Mouse (Mus musculus) WW6 (cell line): ENCODE measurements around the gene Ctcfl.
A peak's percentile ranks its signal among the peaks of the same experiment; 100 is the strongest.

Source experiments
- DNase-seq: peaks from one replicate; pipeline ENCODE4 v3.0.0-alpha.2; 2013; ENCODE audit warnings: low read depth, low spot score

The Ctcfl gene

DNA sequence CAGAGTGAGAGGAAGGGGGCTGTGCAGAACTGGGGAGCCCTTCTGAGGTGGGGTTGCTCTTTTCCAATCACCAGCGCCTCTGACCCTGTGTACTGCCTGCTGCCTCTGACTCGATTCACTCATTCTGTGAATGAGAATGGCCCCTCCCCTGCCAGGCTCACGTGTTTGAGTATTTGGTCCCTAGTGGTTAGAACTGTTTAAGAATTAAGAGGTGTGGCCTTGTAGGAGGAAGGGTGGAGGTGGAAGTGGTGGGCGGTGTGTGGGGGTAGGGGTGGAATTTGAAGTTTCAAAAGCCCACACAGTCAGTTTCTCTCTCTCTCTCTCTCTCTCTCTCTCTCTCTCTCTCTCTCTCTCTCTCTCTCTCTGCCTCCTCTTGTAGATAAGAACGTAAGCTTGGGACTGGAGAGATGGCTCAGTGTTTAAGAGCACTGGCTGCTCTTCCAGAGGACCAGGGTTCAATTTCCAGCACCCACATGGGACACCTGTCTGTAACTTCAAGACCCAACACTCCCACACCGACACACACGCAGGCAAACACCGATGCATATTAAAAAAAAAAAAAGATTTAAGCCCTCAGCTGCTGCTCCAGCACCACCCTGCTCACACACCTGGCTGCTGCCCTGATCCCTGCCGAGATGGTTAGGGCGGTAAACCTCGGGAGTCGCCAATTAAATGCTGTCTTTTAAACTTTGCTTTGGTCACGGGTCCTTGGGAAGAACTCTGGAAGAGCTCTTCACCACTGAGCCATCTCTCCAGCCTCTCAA lies 35.4 kb downstream of the Ctcfl start:
- peak; percentile 65 for DNase-seq

GRCm38 (mm10) chr2:173083106-173083505 lies 36.2 kb downstream of the Ctcfl start:
- no peak for DNase-seq

DNA sequence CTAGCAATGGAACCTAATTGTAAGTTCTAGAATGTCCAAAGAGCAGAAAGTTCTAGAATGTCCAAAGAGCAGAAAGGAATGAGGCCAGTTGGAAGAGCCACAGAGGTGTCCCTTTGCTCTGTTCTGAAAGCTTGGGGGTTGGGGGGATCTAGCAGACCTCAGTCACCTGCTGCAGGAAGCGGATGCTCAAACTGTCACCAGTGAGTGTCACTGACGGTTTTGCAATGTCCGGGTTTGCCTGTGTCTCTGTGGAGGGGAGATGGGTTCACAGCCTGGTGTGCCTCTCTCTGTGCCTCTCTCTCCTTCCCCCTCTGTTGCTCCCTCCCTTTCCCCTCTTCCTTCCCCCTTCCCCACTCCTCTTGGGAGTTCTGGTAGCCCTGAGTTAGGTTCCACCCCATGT lies 36.6 kb downstream of the Ctcfl start:
- no peak for DNase-seq

- DNase-seq: no peak
Observed at GRCm38 (mm10) chr2:173080785-173081241, 38.5 kb downstream of the Ctcfl start.

- no peak for DNase-seq
Observed at GRCm38 (mm10) chr2:173079766-173080549, 39.4 kb downstream of the Ctcfl start.

DNA sequence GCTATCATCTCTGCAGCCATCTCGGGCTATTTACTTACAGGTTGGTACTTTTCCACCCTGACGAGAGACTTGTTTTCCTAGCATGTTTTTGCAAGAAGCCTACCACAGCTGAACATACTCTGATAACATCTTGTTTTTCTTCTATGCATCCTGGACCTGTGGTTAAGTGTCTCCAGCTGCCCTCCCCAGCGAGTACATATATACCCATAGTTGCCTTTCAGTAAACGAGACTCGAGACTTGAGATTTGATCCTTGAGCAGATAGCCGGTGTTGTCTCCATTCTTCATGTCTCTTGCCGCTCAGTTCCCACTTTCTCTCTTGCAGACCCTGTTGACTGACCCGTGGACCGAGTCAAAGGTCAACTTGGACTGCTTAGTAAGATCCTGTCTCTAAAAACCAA lies 42.4 kb downstream of the Ctcfl start:
- DNase-seq: no peak

DNA sequence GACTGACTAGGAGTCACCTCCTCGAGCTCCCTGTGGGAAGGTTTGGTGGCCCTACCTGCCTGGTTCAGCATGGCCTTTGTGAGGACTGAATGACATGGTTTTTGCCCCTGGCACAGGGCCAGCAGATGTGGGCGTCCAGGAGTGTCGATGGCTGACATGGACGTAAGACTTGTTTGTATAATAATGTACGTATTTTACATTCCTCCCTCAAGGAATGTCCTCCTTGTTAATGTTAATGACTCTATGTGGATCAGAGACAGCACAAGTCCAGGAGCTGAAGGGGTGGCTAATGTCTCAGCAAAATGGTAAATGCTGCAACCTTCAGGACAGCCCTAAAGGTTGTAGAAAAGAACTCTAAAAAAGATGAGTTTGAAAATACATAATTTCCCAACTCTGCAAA lies 45.7 kb downstream of the Ctcfl start:
- no peak for DNase-seq

DNA sequence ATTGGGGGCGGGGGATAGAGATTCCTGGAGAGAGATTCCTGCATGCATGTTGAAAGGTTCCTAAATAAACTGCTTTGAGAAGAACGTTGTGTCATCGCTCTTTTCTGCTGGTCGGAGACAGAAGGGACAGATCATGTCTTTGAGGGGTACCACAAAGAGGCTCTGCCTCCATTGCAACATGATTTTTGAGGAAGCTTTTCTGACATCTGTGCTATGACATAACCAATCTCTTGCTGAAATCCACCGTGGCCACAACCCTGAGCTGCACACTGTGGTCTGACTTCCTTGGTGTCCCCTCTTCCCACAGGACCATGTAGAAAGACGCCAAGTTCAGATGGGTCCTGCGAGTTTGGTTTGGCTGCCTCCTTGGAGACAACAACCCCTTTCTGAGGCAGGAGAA lies 46.4 kb downstream of the Ctcfl start:
- no peak for DNase-seq

GRCm38 (mm10) chr2:173064864-173065263 lies 54.5 kb downstream of the Ctcfl start:
- no peak for DNase-seq

- DNase-seq: no peak
Observed at GRCm38 (mm10) chr2:173063219-173063618, 56.1 kb downstream of the Ctcfl start.

- DNase-seq: no peak
Observed at GRCm38 (mm10) chr2:173061443-173062351, 57.6 kb downstream of the Ctcfl start.

DNA sequence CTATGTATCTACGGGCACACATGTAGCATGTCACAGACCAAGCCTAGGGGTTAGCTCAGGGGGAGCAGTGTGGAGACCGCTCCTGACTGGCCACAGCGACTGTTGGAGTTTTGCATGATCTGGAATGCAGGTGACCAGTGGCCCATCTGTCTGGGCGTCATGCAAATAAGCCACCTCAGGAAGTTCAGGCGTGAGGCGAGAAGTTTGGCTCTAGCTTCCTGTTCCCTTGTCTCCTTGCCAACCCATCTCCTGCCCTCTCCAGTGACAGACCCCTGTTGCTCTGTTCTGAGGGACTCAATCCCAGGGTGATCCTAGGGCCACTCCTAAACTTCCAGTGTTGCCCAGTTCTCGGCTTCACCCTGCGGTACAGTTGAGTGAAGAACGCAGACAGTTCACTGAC lies 58.9 kb downstream of the Ctcfl start:
- no peak for DNase-seq

- no peak for DNase-seq
Observed at GRCm38 (mm10) chr2:173058263-173058662, 61.1 kb downstream of the Ctcfl start.

DNA sequence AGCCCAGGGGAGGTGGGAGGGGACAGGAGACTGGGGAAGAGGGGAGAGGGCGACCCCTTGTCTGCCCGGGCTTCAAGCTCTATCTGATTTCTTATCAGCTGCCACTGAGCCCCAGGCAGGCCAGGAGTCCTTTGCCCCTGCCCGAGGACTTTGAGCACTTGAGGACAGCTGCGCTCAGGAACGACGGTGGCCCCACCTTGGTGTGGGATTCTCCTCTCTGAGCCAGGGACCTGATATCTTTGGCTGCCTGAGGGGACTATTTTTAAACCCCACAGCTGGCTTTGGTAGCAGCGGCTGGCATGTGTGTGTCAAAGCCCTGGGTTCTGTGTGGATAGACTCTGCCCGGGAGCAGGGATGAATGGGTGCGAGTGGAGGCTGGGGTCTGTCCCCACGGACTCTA lies 61.7 kb downstream of the Ctcfl start:
- DNase-seq: no peak

DNA sequence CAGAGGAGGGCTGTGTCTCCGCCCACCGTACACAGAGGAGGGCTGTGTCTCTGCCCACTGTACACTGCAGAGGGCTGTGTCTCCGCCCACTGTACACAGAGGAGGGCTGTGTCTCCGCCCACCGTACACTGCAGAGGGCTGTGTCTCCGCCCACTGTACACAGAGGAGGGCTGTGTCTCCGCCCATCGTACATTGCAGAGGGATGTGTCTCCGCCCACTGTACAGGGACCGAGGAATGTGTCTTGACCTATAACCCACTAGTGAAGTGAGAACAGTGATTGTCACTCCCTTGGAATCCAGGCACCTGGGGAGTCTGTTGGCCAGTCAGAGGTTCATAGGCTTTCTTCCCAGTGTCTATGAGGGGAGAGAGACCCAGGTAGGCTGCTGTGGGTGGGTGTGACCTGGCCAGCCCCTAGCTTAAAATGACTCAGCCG lies 62.4 kb downstream of the Ctcfl start:
- DNase-seq: peak; percentile 71

- DNase-seq: no peak
Observed at GRCm38 (mm10) chr2:173056303-173056881, 62.9 kb downstream of the Ctcfl start.

- DNase-seq: no peak
Observed at GRCm38 (mm10) chr2:173053846-173054245, 65.5 kb downstream of the Ctcfl start.

DNA sequence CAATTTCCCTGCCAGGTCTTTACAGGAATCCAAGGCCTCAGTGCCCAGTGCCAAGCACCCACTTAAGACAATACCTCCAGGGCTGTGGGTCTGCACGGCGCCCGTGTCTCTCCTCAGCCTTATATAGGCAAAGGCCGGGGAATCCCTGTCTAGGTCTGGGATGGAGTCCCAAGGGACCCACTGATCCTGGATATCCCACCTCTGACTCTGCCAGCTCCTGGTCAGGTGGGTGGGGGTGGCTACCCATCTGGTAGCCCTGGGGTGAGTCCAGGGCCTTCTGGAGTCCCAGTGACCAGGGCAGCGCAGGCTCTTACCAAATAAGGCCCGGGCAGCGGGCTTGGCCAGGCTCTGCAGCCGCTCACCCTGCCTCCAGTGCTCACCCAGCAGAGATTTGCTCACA lies 66.4 kb downstream of the Ctcfl start:
- DNase-seq: no peak

GRCm38 (mm10) chr2:173050604-173051382 lies 68.5 kb downstream of the Ctcfl start:
- no peak for DNase-seq

DNA sequence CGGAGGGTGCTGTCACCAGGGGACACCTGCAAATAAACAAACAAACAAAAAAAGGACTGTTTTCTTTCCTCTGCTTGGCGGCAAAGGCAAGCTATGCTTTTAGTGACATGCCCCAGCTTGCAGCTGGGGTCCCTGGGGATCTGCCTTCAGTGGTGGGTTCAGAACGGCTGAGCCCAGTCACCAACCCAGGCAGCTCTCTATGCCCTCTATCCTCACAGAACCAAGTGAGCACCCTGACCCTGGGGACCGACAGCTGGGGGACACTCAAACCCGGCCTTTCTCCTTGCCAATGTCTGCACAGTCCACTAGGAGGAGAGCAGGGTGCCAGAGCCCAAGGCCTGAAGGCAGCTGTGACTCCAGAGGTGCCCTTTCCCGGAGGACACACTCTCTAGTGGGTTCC lies 69.5 kb downstream of the Ctcfl start:
- no peak for DNase-seq

- no peak for DNase-seq
Observed at GRCm38 (mm10) chr2:173049231-173049630, 70.1 kb downstream of the Ctcfl start.
